Mouse (Mus musculus): ENCODE data around the gene Psmb9. TPM values are rescaled to one million over a fixed set of nuclear protein-coding genes. Genes with fewer than 3 reads are reported as not detected.

Gene Psmb9
- total and polyA plus RNA-seq, 3 experiments: 6.9 to 20.5 (median 13.5) TPM

- TF ChIP-seq EP300 (IDR thresholded peaks at IDR 0.05; ENCODE audit: insufficient read depth, low read depth, low read length) (no peak), CTCF (IDR thresholded peaks at IDR 0.05) (no peak)
- 63% methylated on average over 13 of the region's 13 CpGs for WGBS
- Histone ChIP-seq H3K27me3 (ENCODE audit: control insufficient read depth, insufficient read depth, low read length) (no peaks in the 10 kb centered on the region), H3K79me2 (replicated peaks; ENCODE audit: control insufficient read depth, insufficient read depth, low read length) (no peaks in the 10 kb centered on the region), H3K27ac (no peak overlapping the region), H3K4me3 (no peak overlapping the region), H3K36me3 (ENCODE audit: control insufficient read depth, insufficient read depth, low read length) (no peaks in the 10 kb centered on the region), H3K4me1 (ENCODE audit: control insufficient read depth, insufficient read depth, low read length) (no peaks in the 10 kb centered on the region), H3K9ac (ENCODE audit: low read depth, low read length) (no peak overlapping the region)
- intact Hi-C loops (cut with DNase I): no loop called here
- DNase-seq: no peak
These were observed 7.4 kb downstream of the Psmb9 start for GRCm38 (mm10) chr17:34179913-34180859.

GRCm38 (mm10) chr17:34179019-34179418 lies 8.5 kb downstream of the Psmb9 start:
- no peaks in the 10 kb centered on the region for H3K27me3 ChIP-seq (ENCODE audit: control insufficient read depth, insufficient read depth, low read length)
- H3K9ac ChIP-seq (ENCODE audit: low read depth, low read length): no peak overlapping the region
- H3K79me2 ChIP-seq (replicated peaks; ENCODE audit: control insufficient read depth, insufficient read depth, low read length): no peaks in the 10 kb centered on the region
- no peak overlapping the region for H3K4me3 ChIP-seq
- WGBS: 43% methylated on average over 6 of the region's 6 CpGs
- no peaks in the 10 kb centered on the region for H3K4me1 ChIP-seq (ENCODE audit: control insufficient read depth, insufficient read depth, low read length)
- TF ChIP-seq EP300 (IDR thresholded peaks at IDR 0.05; ENCODE audit: insufficient read depth, low read depth, low read length): no peak
- no peak for TF ChIP-seq POLR2A (IDR thresholded peaks at IDR 0.05; ENCODE audit: insufficient read depth, low read depth, low read length)
- TF ChIP-seq CTCF (IDR thresholded peaks at IDR 0.05): no peak
- no peaks in the 10 kb centered on the region for H3K36me3 ChIP-seq (ENCODE audit: control insufficient read depth, insufficient read depth, low read length)
- no peak overlapping the region for H3K27ac ChIP-seq
- no peak for DNase-seq
- intact Hi-C loops (cut with DNase I): no loop called here

DNA sequence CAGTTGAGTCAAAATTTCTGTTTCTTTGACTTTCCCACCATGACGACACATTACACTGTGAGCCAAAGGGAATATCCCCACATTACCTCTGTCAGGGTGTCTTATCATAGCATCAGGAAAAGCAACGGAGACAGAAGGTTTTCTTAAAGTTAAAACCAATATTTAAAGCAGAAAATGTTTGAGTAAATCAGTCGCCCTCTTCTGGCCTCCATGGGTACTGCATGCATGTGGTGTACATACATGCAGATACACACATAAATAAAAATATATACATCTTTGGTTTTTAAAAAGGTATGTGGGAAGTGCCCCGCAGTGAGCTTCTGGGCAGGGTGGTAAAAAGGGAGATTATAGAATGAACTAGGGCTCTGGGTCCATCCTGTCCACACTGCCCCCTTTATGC lies 10.4 kb downstream of the Psmb9 start:
- no peaks in the 10 kb centered on the region for H3K79me2 ChIP-seq (replicated peaks; ENCODE audit: control insufficient read depth, insufficient read depth, low read length)
- peak; percentile 54 for TF ChIP-seq CTCF (IDR thresholded peaks at IDR 0.05)
- TF ChIP-seq EP300 (IDR thresholded peaks at IDR 0.05; ENCODE audit: insufficient read depth, low read depth, low read length): no peak
- H3K27me3 ChIP-seq (ENCODE audit: control insufficient read depth, insufficient read depth, low read length): no peaks in the 10 kb centered on the region
- H3K27ac ChIP-seq: no peak overlapping the region
- H3K9ac ChIP-seq (ENCODE audit: low read depth, low read length): no peak overlapping the region
- intact Hi-C loops (cut with DNase I): no loop called here
- no peak overlapping the region for H3K4me3 ChIP-seq
- 68% methylated on average over 4 of the region's 4 CpGs for WGBS
- DNase-seq: no peak
- H3K36me3 ChIP-seq (ENCODE audit: control insufficient read depth, insufficient read depth, low read length): no peaks in the 10 kb centered on the region
- no peaks in the 10 kb centered on the region for H3K4me1 ChIP-seq (ENCODE audit: control insufficient read depth, insufficient read depth, low read length)

- Histone ChIP-seq H3K4me3 (no peak overlapping the region), H3K27ac (no peak overlapping the region), H3K27me3 (ENCODE audit: control insufficient read depth, insufficient read depth, low read length) (no peaks in the 10 kb centered on the region), H3K79me2 (replicated peaks; ENCODE audit: control insufficient read depth, insufficient read depth, low read length) (no peaks in the 10 kb centered on the region), H3K4me1 (ENCODE audit: control insufficient read depth, insufficient read depth, low read length) (no peaks in the 10 kb centered on the region), H3K36me3 (ENCODE audit: control insufficient read depth, insufficient read depth, low read length) (no peaks in the 10 kb centered on the region), H3K9ac (ENCODE audit: low read depth, low read length) (no peak overlapping the region)
- TF ChIP-seq POLR2A (IDR thresholded peaks at IDR 0.05; ENCODE audit: insufficient read depth, low read depth, low read length): no peak
- TF ChIP-seq CTCF (IDR thresholded peaks at IDR 0.05): no peak
- no peak for TF ChIP-seq EP300 (IDR thresholded peaks at IDR 0.05; ENCODE audit: insufficient read depth, low read depth, low read length)
- WGBS: 53% methylated on average over 1 of the region's 1 CpGs
- no peak for DNase-seq
- intact Hi-C loops (cut with DNase I): no loop called here
These were observed 13.5 kb downstream of the Psmb9 start for GRCm38 (mm10) chr17:34174075-34174474.

- intact Hi-C loops (cut with DNase I): no loop called here
These were observed 15.0 kb downstream of the Psmb9 start for GRCm38 (mm10) chr17:34172528-34172927.

GRCm38 (mm10) chr17:34170877-34171498 lies 16.6 kb downstream of the Psmb9 start:
- Histone ChIP-seq H3K36me3 (ENCODE audit: control insufficient read depth, insufficient read depth, low read length) (no peaks in the 10 kb centered on the region), H3K79me2 (replicated peaks; ENCODE audit: control insufficient read depth, insufficient read depth, low read length) (no peaks in the 10 kb centered on the region), H3K27ac (peak overlapping the region; percentile 5; the same call in 1 of the 2 replicates), H3K4me1 (ENCODE audit: control insufficient read depth, insufficient read depth, low read length) (no peaks in the 10 kb centered on the region), H3K27me3 (ENCODE audit: control insufficient read depth, insufficient read depth, low read length) (no peaks in the 10 kb centered on the region), H3K4me3 (peak overlapping the region; percentile 37; the same call in 1 of the 2 replicates), H3K9ac (ENCODE audit: low read depth, low read length) (no peak overlapping the region)
- TF ChIP-seq EP300 (IDR thresholded peaks at IDR 0.05; ENCODE audit: insufficient read depth, low read depth, low read length) (no peak), POLR2A (IDR thresholded peaks at IDR 0.05; ENCODE audit: insufficient read depth, low read depth, low read length) (no peak), CTCF (IDR thresholded peaks at IDR 0.05) (peak; percentile 85)
- WGBS: 21% methylated on average over 13 of the region's 13 CpGs
- peak; percentile 80 to 84 for DNase-seq
- intact Hi-C loops (cut with DNase I): loop anchor here (1.0 to 2.0 kb wide), 4 partner anchors 33 to 178 kb away; no protein-coding TSS in a partner anchor

More at GRCm38 (mm10) chr17:34172528-34172927, 15.0 kb downstream of the Psmb9 start:
- DNase-seq: no peak
- no peaks in the 10 kb centered on the region for H3K4me1 ChIP-seq (ENCODE audit: control insufficient read depth, insufficient read depth, low read length)
- peak; percentile 39 for TF ChIP-seq CTCF (IDR thresholded peaks at IDR 0.05)
- TF ChIP-seq EP300 (IDR thresholded peaks at IDR 0.05; ENCODE audit: insufficient read depth, low read depth, low read length): no peak
- no peak for TF ChIP-seq POLR2A (IDR thresholded peaks at IDR 0.05; ENCODE audit: insufficient read depth, low read depth, low read length)
- no peak overlapping the region for H3K9ac ChIP-seq (ENCODE audit: low read depth, low read length)
- no peaks in the 10 kb centered on the region for H3K79me2 ChIP-seq (replicated peaks; ENCODE audit: control insufficient read depth, insufficient read depth, low read length)
- H3K4me3 ChIP-seq: no peak overlapping the region
- no peaks in the 10 kb centered on the region for H3K36me3 ChIP-seq (ENCODE audit: control insufficient read depth, insufficient read depth, low read length)
- H3K27me3 ChIP-seq (ENCODE audit: control insufficient read depth, insufficient read depth, low read length): no peaks in the 10 kb centered on the region
- H3K27ac ChIP-seq: no peak overlapping the region
- over 99% methylated on average over 5 of the region's 5 CpGs for WGBS
